Comparison of ENCODE assay signal across 8 mouse cellular contexts in the genomic region with DNA sequence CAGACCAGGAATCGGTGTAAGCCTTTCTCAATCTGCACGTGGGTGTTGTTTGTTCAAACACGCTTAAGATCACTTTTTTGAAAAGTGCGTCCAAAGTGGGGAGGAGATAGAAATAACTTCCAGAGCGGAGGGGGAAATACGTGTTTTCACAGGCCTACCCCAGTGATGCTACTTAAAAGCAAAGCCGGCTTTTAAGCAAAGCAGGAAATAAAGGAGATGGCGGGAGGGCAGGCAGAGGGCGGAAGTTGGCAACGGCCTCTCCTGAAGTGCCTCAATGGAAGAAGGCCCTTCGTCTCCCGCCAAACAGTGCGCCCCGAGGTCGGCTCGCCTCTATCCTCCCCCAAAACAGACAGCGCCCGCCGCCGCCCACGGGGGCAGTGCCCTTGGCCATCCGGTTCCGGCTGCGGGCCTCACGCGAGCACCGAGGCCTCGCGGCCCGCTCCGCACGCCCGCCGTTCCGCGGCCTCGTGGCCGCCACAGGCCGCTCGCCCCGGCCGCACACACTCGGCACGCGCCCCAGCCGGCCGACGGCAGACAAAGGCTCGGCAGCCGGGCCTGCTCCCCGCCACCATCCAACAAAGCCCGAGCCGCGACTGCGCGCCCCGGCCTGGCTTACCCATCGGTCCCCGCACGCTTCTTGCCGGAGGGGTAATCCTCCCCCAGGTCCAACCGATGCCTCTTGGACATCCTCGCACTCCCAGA. TPM values are rescaled to one million over a fixed set of nuclear protein-coding genes. Genes with fewer than 3 reads are reported as not detected.
A peak's percentile ranks its signal among the peaks of the same experiment; 100 is the strongest.
DNase-seq lines count a peak whose midpoint lies in the region; ATAC-seq and TF ChIP-seq lines count a peak whose summit lies in the region.

No protein-coding gene starts in this region.

- peak; percentile 72 for ATAC-seq in embryonic facial prominence, embryonic 15.5 days (ENCODE audit: insufficient number of reproducible peaks, low FRiP score, low TSS enrichment, low read depth)
- peak; percentile 65 for ATAC-seq in kidney, postnatal 0 days (replicated peaks; ENCODE audit: low FRiP score, low read depth)

- H3K36me3 ChIP-seq in embryonic facial prominence, embryonic 15.5 days = no peaks in the 10 kb centered on the region; the same call in 1 of the 2 replicates
- no peaks in the 10 kb centered on the region for H3K36me3 ChIP-seq in kidney, postnatal 0 days (ENCODE audit: insufficient read depth, low read length)

- no peak for TF ChIP-seq CTCF in kidney, postnatal 0 days (IDR thresholded peaks at IDR 0.05; ENCODE audit: low read depth)

- peak overlapping the region; percentile 94 for H3K27ac ChIP-seq in embryonic facial prominence, embryonic 15.5 days (replicated peaks)
- H3K27ac ChIP-seq in kidney, postnatal 0 days = peak overlapping the region; percentile 89

- no peaks in the 10 kb centered on the region for H3K9me3 ChIP-seq in embryonic facial prominence, embryonic 15.5 days (replicated peaks)
- H3K9me3 ChIP-seq in kidney, postnatal 0 days (replicated peaks; ENCODE audit: low read length) = no peaks in the 10 kb centered on the region

- peak overlapping the region; percentile 99 for H3K9ac ChIP-seq in embryonic facial prominence, embryonic 15.5 days
- peak overlapping the region; percentile 95 for H3K9ac ChIP-seq in kidney, postnatal 0 days (ENCODE audit: low read depth, low read length)

- peak overlapping the region; percentile 56 for H3K4me2 ChIP-seq in embryonic facial prominence, embryonic 15.5 days (replicated peaks)
- H3K4me2 ChIP-seq in kidney, postnatal 0 days (ENCODE audit: low read length) = peak overlapping the region; percentile 66

- H3K4me3 ChIP-seq in embryonic facial prominence, embryonic 15.5 days (replicated peaks) = peak overlapping the region; percentile 91
- peak overlapping the region; percentile 93 for H3K4me3 ChIP-seq in kidney, postnatal 0 days (replicated peaks; ENCODE audit: low read depth, low read length)

- under 1% methylated on average over 60 of the region's 63 CpGs for WGBS in embryonic facial prominence, embryonic 15.5 days
- 0% methylated on average over 61 of the region's 63 CpGs for WGBS in kidney, postnatal 0 days

- peak; percentile 72 to 76 for DNase-seq in CD8-positive naive resting alpha-beta T cell, adult 2 months (ENCODE audit: low read depth in 2 of 2, low spot score in 2 of 2)
- peak; percentile 68 for DNase-seq in adipocyte (ENCODE audit: low spot score)
- DNase-seq in heart, adult 9 months (ENCODE audit: low spot score in 2 of 2) = peak; percentile 51 to 57
- peak; percentile 78 for DNase-seq in kidney, postnatal 0 days (ENCODE audit: low spot score)
- peak; percentile 72 for DNase-seq in lung, postnatal 10 days
- DNase-seq in ovary, postnatal 14 days (ENCODE audit: low spot score) = peak; percentile 45
- peak; percentile 70 to 77 for DNase-seq in thymus, postnatal 36 days

- no peaks in the 10 kb centered on the region for H3K27me3 ChIP-seq in embryonic facial prominence, embryonic 15.5 days
- H3K27me3 ChIP-seq in kidney, postnatal 0 days (ENCODE audit: insufficient read depth, low read length) = no peaks in the 10 kb centered on the region

- peaks cover 21% of the 10 kb centered on the region; the same call in 1 of the 2 replicates for H3K4me1 ChIP-seq in embryonic facial prominence, embryonic 15.5 days
- peaks cover 7% of the 10 kb centered on the region; the same call in 1 of the 2 replicates for H3K4me1 ChIP-seq in kidney, postnatal 0 days (replicated peaks; ENCODE audit: insufficient read depth, low read length)

RNA-seq across cellular contexts. Expression of gene Dhx15, which starts 0.5 kb away (rescaled TPM):
- 141 TPM in 2 replicates for polyA plus RNA-seq in embryonic facial prominence, embryonic 15.5 days (2015; fragmentation: Nextera tagmentation; extraction: Ambion mirVana)
- 108 and 117 TPM in 2 replicates for polyA plus RNA-seq in kidney, postnatal 0 days (2015; fragmentation: Nextera tagmentation; extraction: Ambion mirVana)

Comparison
In these comparisons a context has a peak if more than half of its experiments do, and no peak if none do; other contexts are left out.
1. Peak in every context shown above with its lines: DNase-seq, ATAC-seq, H3K4me3 ChIP-seq and H3K27ac ChIP-seq.